Mouse (Mus musculus): ENCODE measurements around the gene Ulk3. TPM values are rescaled to one million over a fixed set of nuclear protein-coding genes. Genes with fewer than 3 reads are reported as not detected.

The Ulk3 gene
- total and polyA plus RNA-seq, 2 experiments from 2014 or later = 18.5 to 27.3 TPM

GRCm38 (mm10) chr9:57565741-57566221 lies 23.5 kb upstream of the Ulk3 start:
- H3K36me3 ChIP-seq (ENCODE audit: insufficient read depth, low read length) = peaks cover 16% of the 10 kb centered on the region
- peak; percentile 72 for ATAC-seq
- peak overlapping the region; percentile 72; the same call in 1 of the 2 replicates for H3K27ac ChIP-seq
- TF ChIP-seq CTCF (IDR thresholded peaks at IDR 0.05; ENCODE audit: low read depth) = 0 out of 2 replicates have a peak, but pooled peaks have one; percentile 8
- H3K27me3 ChIP-seq (ENCODE audit: insufficient read depth, low read length) = no peaks in the 10 kb centered on the region
- H3K9ac ChIP-seq (replicated peaks; ENCODE audit: low read length) = no peak overlapping the region
- 29% methylated on average over 10 of the region's 10 CpGs for WGBS
- DNase-seq (ENCODE audit: low spot score) = peak; percentile 75
- H3K4me3 ChIP-seq (ENCODE audit: low read length) = no peak overlapping the region
- H3K4me1 ChIP-seq (ENCODE audit: insufficient read depth, low read length) = peaks cover 19% of the 10 kb centered on the region
- peak overlapping the region; percentile 16; the same call in 1 of the 2 replicates for H3K4me2 ChIP-seq (ENCODE audit: low read depth, low read length)
- H3K9me3 ChIP-seq (ENCODE audit: low read length) = no peaks in the 10 kb centered on the region

- DNase-seq (ENCODE audit: low spot score) (no peak), ATAC-seq (no peak)
- peak; percentile 36 for TF ChIP-seq CTCF (IDR thresholded peaks at IDR 0.05; ENCODE audit: low read depth)
- H3K4me1 ChIP-seq (ENCODE audit: insufficient read depth, low read length) = peaks cover 13% of the 10 kb centered on the region
- peaks cover 19% of the 10 kb centered on the region for H3K36me3 ChIP-seq (ENCODE audit: insufficient read depth, low read length)
- no peak overlapping the region for H3K4me3 ChIP-seq (ENCODE audit: low read length)
- H3K9ac ChIP-seq (replicated peaks; ENCODE audit: low read length) = no peak overlapping the region
- H3K4me2 ChIP-seq (ENCODE audit: low read depth, low read length) = no peak overlapping the region
- no peaks in the 10 kb centered on the region for H3K9me3 ChIP-seq (ENCODE audit: low read length)
- H3K27ac ChIP-seq = peak overlapping the region; percentile 72; the same call in 1 of the 2 replicates
- H3K27me3 ChIP-seq (ENCODE audit: insufficient read depth, low read length) = no peaks in the 10 kb centered on the region
- WGBS = 60% methylated on average over 8 of the region's 8 CpGs
Measured at GRCm38 (mm10) chr9:57566846-57567245, 22.4 kb upstream of the Ulk3 start.

- Histone ChIP-seq H3K36me3 (ENCODE audit: insufficient read depth, low read length) (peaks cover 19% of the 10 kb centered on the region), H3K4me1 (ENCODE audit: insufficient read depth, low read length) (no peaks in the 10 kb centered on the region), H3K4me3 (ENCODE audit: low read length) (no peak overlapping the region), H3K27me3 (ENCODE audit: insufficient read depth, low read length) (no peaks in the 10 kb centered on the region), H3K9me3 (ENCODE audit: low read length) (no peaks in the 10 kb centered on the region), H3K4me2 (ENCODE audit: low read depth, low read length) (no peak overlapping the region), H3K9ac (replicated peaks; ENCODE audit: low read length) (no peak overlapping the region), H3K27ac (no peak overlapping the region)
- TF ChIP-seq CTCF (IDR thresholded peaks at IDR 0.05; ENCODE audit: low read depth) = no peak
- DNase-seq (ENCODE audit: low spot score) (no peak), ATAC-seq (no peak)
- WGBS = 98% methylated on average over 6 of the region's 6 CpGs
Measured at GRCm38 (mm10) chr9:57568500-57568899, 20.8 kb upstream of the Ulk3 start.

GRCm38 (mm10) chr9:57574397-57574796 lies 14.9 kb upstream of the Ulk3 start:
- DNase-seq (ENCODE audit: low spot score) = no peak
- Histone ChIP-seq H3K4me1 (ENCODE audit: insufficient read depth, low read length) (no peaks in the 10 kb centered on the region), H3K9ac (replicated peaks; ENCODE audit: low read length) (no peak overlapping the region), H3K27me3 (ENCODE audit: insufficient read depth, low read length) (no peaks in the 10 kb centered on the region), H3K27ac (no peak overlapping the region), H3K4me3 (ENCODE audit: low read length) (no peak overlapping the region), H3K36me3 (ENCODE audit: insufficient read depth, low read length) (peaks cover 27% of the 10 kb centered on the region), H3K9me3 (ENCODE audit: low read length) (no peaks in the 10 kb centered on the region), H3K4me2 (ENCODE audit: low read depth, low read length) (no peak overlapping the region)
- no peak for ATAC-seq
- TF ChIP-seq CTCF (IDR thresholded peaks at IDR 0.05; ENCODE audit: low read depth) = no peak

- 85% methylated on average over 3 of the region's 3 CpGs for WGBS
- TF ChIP-seq CTCF (IDR thresholded peaks at IDR 0.05; ENCODE audit: low read depth) = no peak
- Histone ChIP-seq H3K9ac (replicated peaks; ENCODE audit: low read length) (no peak overlapping the region), H3K36me3 (ENCODE audit: insufficient read depth, low read length) (peaks cover 38% of the 10 kb centered on the region), H3K4me1 (ENCODE audit: insufficient read depth, low read length) (no peaks in the 10 kb centered on the region), H3K27ac (no peak overlapping the region), H3K9me3 (ENCODE audit: low read length) (no peaks in the 10 kb centered on the region), H3K4me2 (ENCODE audit: low read depth, low read length) (no peak overlapping the region), H3K4me3 (ENCODE audit: low read length) (no peak overlapping the region), H3K27me3 (ENCODE audit: insufficient read depth, low read length) (no peaks in the 10 kb centered on the region)
- DNase-seq (ENCODE audit: low spot score) = no peak
- no peak for ATAC-seq
Measured at GRCm38 (mm10) chr9:57575577-57575976, 13.7 kb upstream of the Ulk3 start.

GRCm38 (mm10) chr9:57577144-57577849 lies 12.0 kb upstream of the Ulk3 start:
- no peak overlapping the region for H3K4me3 ChIP-seq (ENCODE audit: low read length)
- no peak for DNase-seq (ENCODE audit: low spot score)
- TF ChIP-seq CTCF (IDR thresholded peaks at IDR 0.05; ENCODE audit: low read depth) = no peak
- no peak overlapping the region for H3K27ac ChIP-seq
- H3K27me3 ChIP-seq (ENCODE audit: insufficient read depth, low read length) = no peaks in the 10 kb centered on the region
- H3K4me1 ChIP-seq (ENCODE audit: insufficient read depth, low read length) = no peaks in the 10 kb centered on the region
- no peak for ATAC-seq
- peaks cover 51% of the 10 kb centered on the region for H3K36me3 ChIP-seq (ENCODE audit: insufficient read depth, low read length)
- no peak overlapping the region for H3K9ac ChIP-seq (replicated peaks; ENCODE audit: low read length)
- 84% methylated on average over 6 of the region's 6 CpGs for WGBS
- H3K4me2 ChIP-seq (ENCODE audit: low read depth, low read length) = no peak overlapping the region
- H3K9me3 ChIP-seq (ENCODE audit: low read length) = no peaks in the 10 kb centered on the region

GRCm38 (mm10) chr9:57584991-57585390 lies 4.3 kb upstream of the Ulk3 start:
- Histone ChIP-seq H3K27ac (no peak overlapping the region), H3K36me3 (ENCODE audit: insufficient read depth, low read length) (peaks cover 53% of the 10 kb centered on the region), H3K4me1 (ENCODE audit: insufficient read depth, low read length) (peaks cover 3% of the 10 kb centered on the region; the same call in 1 of the 2 replicates), H3K9ac (replicated peaks; ENCODE audit: low read length) (no peak overlapping the region), H3K4me3 (ENCODE audit: low read length) (no peak overlapping the region), H3K4me2 (ENCODE audit: low read depth, low read length) (no peak overlapping the region), H3K27me3 (ENCODE audit: insufficient read depth, low read length) (no peaks in the 10 kb centered on the region), H3K9me3 (ENCODE audit: low read length) (no peaks in the 10 kb centered on the region)
- DNase-seq (ENCODE audit: low spot score) = no peak
- ATAC-seq = no peak
- 82% methylated on average over 3 of the region's 3 CpGs for WGBS
- TF ChIP-seq CTCF (IDR thresholded peaks at IDR 0.05; ENCODE audit: low read depth) = no peak
